Mouse (Mus musculus) lung, postnatal 14 days (tissue): ENCODE measurements around the gene Usp39.

Experiments used
- DNase-seq: peaks from one replicate; pipeline ENCODE4 v3.0.0; 2021

Usp39 gene

GRCm38 (mm10) chr6:72371147-72371546 is 26.2 kb upstream of the Usp39 start:
- peak; percentile 41 for DNase-seq

GRCm38 (mm10) chr6:72370091-72370490 is 25.1 kb upstream of the Usp39 start:
- DNase-seq, result peak; percentile 38

GRCm38 (mm10) chr6:72369557-72369956 is 24.6 kb upstream of the Usp39 start:
- DNase-seq, result no peak

- no peak for DNase-seq
Measured at GRCm38 (mm10) chr6:72367460-72367974, 22.5 kb upstream of the Usp39 start.

GRCm38 (mm10) chr6:72366844-72367443 is 22.0 kb upstream of the Usp39 start, which contains the start of gene Rnf181:
Gene Rnf181 (minus strand): TSS chr6:72366956.
- DNase-seq, result no peak

- no peak for DNase-seq
Measured at GRCm38 (mm10) chr6:72366304-72366703, 21.3 kb upstream of the Usp39 start.

- DNase-seq, result no peak
Measured at GRCm38 (mm10) chr6:72364985-72365384, 20.0 kb upstream of the Usp39 start.

- no peak for DNase-seq
Measured at GRCm38 (mm10) chr6:72364009-72364408, 19.0 kb upstream of the Usp39 start.

GRCm38 (mm10) chr6:72362132-72363028 is 17.4 kb upstream of the Usp39 start:
- DNase-seq, result peak; percentile 93

GRCm38 (mm10) chr6:72361121-72361551 is 16.2 kb upstream of the Usp39 start:
- DNase-seq, result no peak

GRCm38 (mm10) chr6:72360599-72360935 is 15.6 kb upstream of the Usp39 start:
- DNase-seq, result no peak

GRCm38 (mm10) chr6:72359891-72360598 is 15.1 kb upstream of the Usp39 start:
- DNase-seq, result no peak

GRCm38 (mm10) chr6:72359343-72359742 is 14.4 kb upstream of the Usp39 start:
- DNase-seq, result no peak

- no peak for DNase-seq
Measured at GRCm38 (mm10) chr6:72358086-72358764, 13.2 kb upstream of the Usp39 start.

- no peak for DNase-seq
Measured at GRCm38 (mm10) chr6:72357164-72358079, 12.4 kb upstream of the Usp39 start.

- no peak for DNase-seq
Measured at GRCm38 (mm10) chr6:72356001-72356532, 11.1 kb upstream of the Usp39 start.

GRCm38 (mm10) chr6:72355066-72355911 is 10.3 kb upstream of the Usp39 start, which contains the start of gene Tmem150a:
Gene Tmem150a (plus strand): TSS chr6:72355447.
- peak; percentile 83 for DNase-seq

GRCm38 (mm10) chr6:72354025-72354424 is 9.0 kb upstream of the Usp39 start:
- no peak for DNase-seq

GRCm38 (mm10) chr6:72352636-72353405 is 7.8 kb upstream of the Usp39 start:
- DNase-seq, result peak; percentile 76
